Mouse (Mus musculus) ES-Bruce4 (cell line): Measurements from ENCODE around the gene Afmid.

ENCODE experiments used
- CTCF ChIP-seq: IDR thresholded peaks from one replicate; pipeline ENCODE4 v1.8.1; 2011; ENCODE audit warnings: low read depth, low read length
- POLR2A ChIP-seq: IDR thresholded peaks from one replicate; pipeline ENCODE4 v1.8.1; 2011; ENCODE audit warnings: low read length; ENCODE audit not compliant: insufficient read depth

- no peak for TF ChIP-seq POLR2A
- no peak for TF ChIP-seq CTCF
Measured at GRCm38 (mm10) chr11:117801650-117802049, 24.1 kb upstream of the Afmid start.
